Mouse (Mus musculus) large intestine, adult 2 months (tissue): Measurements from ENCODE around the gene Basp1. TPM values are rescaled to one million over a fixed set of nuclear protein-coding genes. Genes with fewer than 3 reads are reported as not detected.

ENCODE experiments used
- DNase-seq: peaks from one replicate; pipeline ENCODE4 v3.0.0-alpha.2; 2012; ENCODE audit warnings: low read depth, low spot score
- WGBS: fragments of 180-500 bp; shearing (Covaris S2); methylation state at CpG from one replicate; pipeline ENCODE4 v1.1.7; 2018; 5-methylcytosine and 5-hydroxymethylcytosine counted together
- polyA plus RNA-seq: library from polyadenylated mRNA; depleted of rRNA; stranded (reverse); fragments of >200 nt; gene quantifications from 2 replicates; pipeline ENCODE4 v1.2.3, GENCODE M21; 2012

The Basp1 gene
- polyA plus RNA-seq, 1 experiment, result 4.4 TPM

GRCm38 (mm10) chr15:25373486-25373885 lies 40.1 kb downstream of the Basp1 start:
- no peak for DNase-seq
- 55% methylated on average over 3 of the region's 3 CpGs for WGBS

GRCm38 (mm10) chr15:25369522-25369921 lies 44.0 kb downstream of the Basp1 start:
- 64% methylated on average over 7 of the region's 7 CpGs for WGBS
- DNase-seq, result no peak

- DNase-seq, result no peak
- WGBS, result 63% methylated on average over 5 of the region's 5 CpGs
These were observed 48.1 kb downstream of the Basp1 start for GRCm38 (mm10) chr15:25365503-25365902.

- WGBS, result 69% methylated on average over 23 of the region's 23 CpGs
- no peak for DNase-seq
These were observed 48.6 kb downstream of the Basp1 start for GRCm38 (mm10) chr15:25364819-25365463.

GRCm38 (mm10) chr15:25364160-25364818 lies 49.3 kb downstream of the Basp1 start:
- 49% methylated on average over 96 of the region's 97 CpGs for WGBS
- DNase-seq, result no peak

GRCm38 (mm10) chr15:25363636-25364035 lies 49.9 kb downstream of the Basp1 start:
- 91% methylated on average over 9 of the region's 9 CpGs for WGBS
- no peak for DNase-seq

GRCm38 (mm10) chr15:25360825-25361224 lies 52.7 kb downstream of the Basp1 start:
- WGBS, result 62% methylated on average over 5 of the region's 5 CpGs
- no peak for DNase-seq

GRCm38 (mm10) chr15:25358680-25359097 lies 54.9 kb downstream of the Basp1 start:
- 53% methylated on average over 14 of the region's 14 CpGs for WGBS
- DNase-seq, result no peak

GRCm38 (mm10) chr15:25355339-25355738 lies 58.2 kb downstream of the Basp1 start:
- DNase-seq, result no peak
- WGBS, result 68% methylated on average over 5 of the region's 5 CpGs

GRCm38 (mm10) chr15:25354738-25355137 lies 58.8 kb downstream of the Basp1 start:
- DNase-seq, result no peak

GRCm38 (mm10) chr15:25353498-25353897 lies 60.1 kb downstream of the Basp1 start:
- 47% methylated on average over 6 of the region's 6 CpGs for WGBS

More at GRCm38 (mm10) chr15:25354738-25355137, 58.8 kb downstream of the Basp1 start:
- WGBS, result 70% methylated on average over 6 of the region's 6 CpGs

GRCm38 (mm10) chr15:25343263-25343662 lies 70.3 kb downstream of the Basp1 start:
- DNase-seq, result no peak
- WGBS, result 61% methylated on average over 6 of the region's 6 CpGs

More at GRCm38 (mm10) chr15:25353498-25353897, 60.1 kb downstream of the Basp1 start:
- no peak for DNase-seq

- WGBS, result 91% methylated on average over 11 of the region's 11 CpGs
- DNase-seq, result no peak
These were observed 78.3 kb downstream of the Basp1 start for GRCm38 (mm10) chr15:25335277-25335676.

- WGBS, result 69% methylated on average over 16 of the region's 16 CpGs
- no peak for DNase-seq
These were observed 81.6 kb downstream of the Basp1 start for GRCm38 (mm10) chr15:25331877-25332445.

- no peak for DNase-seq
- WGBS, result 62% methylated on average over 4 of the region's 4 CpGs
These were observed 82.6 kb downstream of the Basp1 start for GRCm38 (mm10) chr15:25330946-25331345.

GRCm38 (mm10) chr15:25322601-25323000 lies 91.0 kb downstream of the Basp1 start:
- no peak for DNase-seq
- 25% methylated on average over 2 of the region's 2 CpGs for WGBS

GRCm38 (mm10) chr15:25322111-25322510 lies 91.5 kb downstream of the Basp1 start:
- WGBS, result 84% methylated on average over 3 of the region's 3 CpGs
- no peak for DNase-seq

- WGBS, result 83% methylated on average over 4 of the region's 4 CpGs
- DNase-seq, result no peak
These were observed 91.9 kb downstream of the Basp1 start for GRCm38 (mm10) chr15:25321636-25322035.

- no peak for DNase-seq
- WGBS, result 86% methylated on average over 3 of the region's 3 CpGs
These were observed 99.1 kb downstream of the Basp1 start for GRCm38 (mm10) chr15:25314471-25314870.
